Mouse (Mus musculus) 3T3-L1 (cell line): ENCODE measurements around the gene H2-Ob.

Experiments
- DNase-seq: peaks from one replicate; pipeline ENCODE4 v3.0.0-alpha.2; 2015; ENCODE audit warnings: low read depth, low spot score

The H2-Ob gene

DNA sequence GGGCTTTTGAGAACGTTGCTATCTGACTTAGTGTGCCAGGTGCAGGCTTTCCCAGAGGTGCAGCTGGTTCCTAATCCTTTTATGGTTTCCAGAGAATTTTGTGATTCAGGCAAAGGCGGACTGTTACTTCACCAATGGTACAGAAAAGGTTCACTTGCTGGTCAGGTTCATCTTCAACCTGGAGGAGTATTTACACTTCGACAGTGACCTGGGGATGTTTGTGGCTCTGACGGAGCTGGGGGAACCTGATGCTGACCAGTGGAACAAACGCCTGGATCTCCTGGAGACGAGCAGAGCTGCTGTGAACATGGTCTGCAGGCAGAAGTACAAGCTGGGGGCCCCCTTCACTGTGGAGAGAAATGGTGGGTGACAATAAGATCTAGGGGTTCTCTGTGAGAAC is 2.2 kb downstream of the H2-Ob start:
- no peak for DNase-seq

DNA sequence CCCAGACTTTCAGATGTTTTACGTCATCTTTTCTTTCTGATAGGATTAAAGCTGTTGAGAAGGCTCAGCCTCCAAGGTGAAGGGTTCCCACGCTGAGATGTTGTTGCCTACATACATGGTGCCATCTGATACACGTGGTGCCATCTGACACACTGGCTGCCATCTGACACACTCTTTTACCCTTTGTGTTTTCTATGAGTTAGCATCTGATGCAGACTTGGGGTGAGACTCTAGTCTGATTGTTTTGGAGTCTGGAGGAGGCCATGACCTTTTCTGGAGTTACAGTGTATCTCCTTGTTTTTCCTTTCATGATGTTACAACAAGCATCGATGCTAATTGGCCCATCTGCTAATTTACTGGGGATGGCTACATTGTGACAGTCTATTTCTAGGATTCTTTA is 6.0 kb downstream of the H2-Ob start:
- no peak for DNase-seq

DNA sequence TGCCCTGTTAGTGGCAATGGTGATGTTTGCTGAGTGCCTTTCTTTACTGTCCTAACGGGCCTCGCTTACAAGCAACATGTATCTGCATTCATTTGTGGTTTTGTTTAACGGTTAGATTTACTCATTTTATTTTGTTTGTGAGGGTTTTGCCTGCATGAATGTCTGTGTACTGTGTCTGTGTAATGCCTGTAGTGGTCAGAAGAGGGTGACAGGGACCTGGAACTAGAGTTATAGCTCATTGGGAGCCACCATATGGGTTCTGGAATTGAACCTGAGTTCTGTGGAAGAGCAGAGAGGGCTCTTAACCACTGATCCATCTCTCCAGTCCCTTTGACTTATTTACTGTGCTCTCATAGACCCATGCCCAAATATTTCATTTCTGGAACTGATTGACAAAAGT is 8.3 kb downstream of the H2-Ob start:
- DNase-seq, result peak; percentile 12

DNA sequence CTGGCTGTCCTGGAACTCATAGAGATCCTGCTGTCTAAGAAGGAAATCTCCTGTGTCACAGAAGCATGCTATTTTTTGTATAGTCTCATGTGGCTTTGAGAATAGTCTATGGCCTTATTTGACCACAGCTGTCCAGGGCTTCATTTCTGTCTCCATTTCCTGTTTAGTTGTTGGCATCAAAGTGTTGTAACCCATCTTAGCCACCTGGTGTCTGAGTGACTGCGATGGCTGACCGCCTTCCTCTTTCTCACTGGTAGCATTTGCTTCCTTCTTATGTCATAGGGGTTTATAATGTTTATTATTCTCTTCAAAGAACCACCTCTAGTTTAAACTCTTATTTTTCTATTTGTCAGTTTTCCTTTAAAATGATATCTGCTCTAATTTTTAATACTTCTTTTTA is 10.1 kb downstream of the H2-Ob start:
- no peak for DNase-seq

DNA sequence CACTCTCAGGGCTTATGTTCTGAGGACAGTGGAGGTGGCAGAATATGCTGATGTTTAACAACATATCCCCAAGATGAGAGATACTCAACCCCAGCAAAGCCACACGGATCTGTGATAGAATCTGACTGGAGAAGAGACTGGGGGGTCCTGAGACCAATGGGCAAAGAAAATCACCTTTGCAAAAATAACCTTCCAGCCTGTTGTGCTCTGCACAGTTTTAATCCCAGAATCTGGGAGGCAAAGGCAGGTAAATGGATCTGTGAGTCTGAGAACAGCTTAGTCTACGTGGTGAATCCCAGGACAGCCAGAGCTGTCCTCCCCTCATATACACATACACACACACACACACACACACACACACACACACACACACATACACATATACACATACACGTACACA is 10.7 kb downstream of the H2-Ob start:
- no peak for DNase-seq

DNA sequence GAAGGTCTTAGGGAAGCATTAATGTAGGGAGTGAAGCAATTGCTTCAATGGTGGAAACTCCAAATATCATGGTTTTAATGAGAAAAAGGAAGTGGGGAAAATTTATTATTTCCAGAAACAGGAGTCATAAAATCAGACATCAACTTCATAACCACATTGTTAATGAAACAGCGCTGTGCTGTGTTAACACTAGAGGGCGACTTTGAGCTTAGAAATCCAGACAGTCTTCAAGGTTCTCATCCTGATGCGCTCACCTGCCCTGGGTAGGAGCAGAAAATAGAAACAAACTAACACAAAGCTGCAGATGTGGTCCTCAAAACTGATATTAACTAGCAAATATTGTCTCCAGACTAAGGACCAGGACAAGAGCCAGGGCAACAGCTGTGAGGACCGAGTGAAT is 11.2 kb downstream of the H2-Ob start:
- peak; percentile 70 for DNase-seq

DNA sequence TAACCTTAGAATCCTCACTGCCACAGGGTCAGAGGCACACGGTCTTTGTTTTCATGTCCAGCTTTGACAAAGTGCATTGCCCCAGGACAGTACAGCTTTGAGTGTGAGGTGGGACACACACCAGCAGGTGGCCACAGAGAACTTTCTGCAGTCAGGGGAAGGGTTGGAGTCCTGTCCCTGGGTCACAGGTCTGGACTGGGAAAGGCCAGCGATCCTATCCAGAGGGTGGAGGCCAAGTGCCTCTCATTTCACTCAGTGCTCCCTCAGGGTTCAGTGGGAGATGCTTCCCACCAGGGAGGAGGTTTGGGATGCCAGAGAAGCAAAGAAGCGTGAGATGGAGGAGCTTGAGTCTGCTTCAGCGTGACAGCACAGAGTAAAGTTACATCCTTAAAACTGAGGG is 13.0 kb downstream of the H2-Ob start:
- peak; percentile 25 for DNase-seq

DNA sequence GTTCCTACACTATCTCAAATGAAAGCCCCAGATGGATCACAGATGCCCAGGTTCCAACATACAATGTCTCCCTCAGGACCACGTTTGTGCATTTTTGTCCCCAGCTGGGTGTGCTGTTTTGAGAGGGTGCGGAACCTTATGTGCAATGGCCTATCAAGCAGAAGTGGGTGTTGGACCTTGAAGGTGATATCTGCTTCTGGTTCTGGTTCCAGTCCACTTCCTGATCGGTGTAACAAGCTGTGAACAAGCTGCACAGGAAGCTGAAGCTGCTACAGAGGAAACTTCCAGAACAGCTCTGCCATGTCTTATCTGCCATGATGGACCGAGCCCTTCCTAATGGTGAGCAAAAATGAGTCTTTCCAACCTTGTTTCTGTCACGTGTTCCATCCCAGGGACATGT is 17.8 kb downstream of the H2-Ob start:
- no peak for DNase-seq

DNA sequence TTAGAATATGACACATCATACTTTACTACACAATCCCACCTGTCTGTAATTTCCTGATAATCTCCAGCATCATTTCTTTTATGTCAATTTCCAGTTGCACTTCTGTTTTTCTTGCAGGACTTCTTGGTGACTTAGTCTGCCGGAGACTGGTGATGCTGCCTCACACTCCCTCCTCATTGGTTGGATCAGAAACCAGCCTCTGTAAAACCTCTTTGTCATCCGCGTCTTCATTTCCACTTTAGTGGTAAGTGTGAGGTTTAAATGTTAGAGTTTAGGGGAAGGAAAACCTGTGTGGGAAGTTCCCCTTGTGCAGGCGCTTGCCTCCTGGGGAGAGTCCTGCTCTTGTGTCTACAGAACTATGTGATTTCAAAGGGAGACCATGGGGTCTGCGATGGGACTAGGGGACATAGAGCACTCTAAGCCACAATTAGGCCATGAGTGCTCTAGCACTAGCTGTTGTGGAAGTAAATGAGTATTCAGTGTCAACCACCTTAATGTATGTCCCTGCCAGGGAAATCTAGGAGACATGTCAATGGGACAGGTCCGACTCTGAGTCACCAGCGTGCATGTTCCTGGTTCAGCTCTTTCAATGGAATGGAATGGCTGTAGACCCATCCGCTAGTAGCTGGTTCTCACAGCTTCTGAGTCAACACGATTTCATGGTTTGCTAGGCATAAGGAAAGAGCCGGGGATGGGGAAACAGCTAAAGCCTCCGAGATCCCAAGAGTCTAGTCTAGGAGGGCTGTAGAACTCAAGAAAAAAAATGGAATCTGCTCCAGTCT is 19.1 kb downstream of the H2-Ob start, which contains the start of gene H2-Ab1:
Gene H2-Ab1 (plus strand): TSS at position 96 of the 782 bp plus-strand sequence.
- DNase-seq, result peak; percentile 70

DNA sequence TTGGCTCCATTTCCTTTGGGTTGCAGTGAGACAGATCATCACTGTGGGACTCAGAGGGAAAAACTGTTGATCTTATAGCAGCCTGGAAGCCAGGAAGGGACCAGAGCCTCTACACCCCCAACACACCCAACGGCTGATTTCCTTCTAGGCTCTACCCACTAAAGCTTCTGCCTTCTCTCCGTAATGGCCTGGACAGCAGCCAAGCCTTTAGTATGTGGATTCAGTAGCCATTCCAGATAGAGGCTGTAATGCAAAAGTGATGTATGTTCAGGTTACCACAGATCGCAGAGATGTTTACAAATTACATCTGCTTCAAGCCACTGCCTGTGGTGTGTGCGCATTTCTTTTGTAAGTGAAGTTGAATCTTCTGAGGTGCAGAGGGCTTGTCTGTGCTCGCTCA is 21.8 kb downstream of the H2-Ob start:
- DNase-seq, result no peak

DNA sequence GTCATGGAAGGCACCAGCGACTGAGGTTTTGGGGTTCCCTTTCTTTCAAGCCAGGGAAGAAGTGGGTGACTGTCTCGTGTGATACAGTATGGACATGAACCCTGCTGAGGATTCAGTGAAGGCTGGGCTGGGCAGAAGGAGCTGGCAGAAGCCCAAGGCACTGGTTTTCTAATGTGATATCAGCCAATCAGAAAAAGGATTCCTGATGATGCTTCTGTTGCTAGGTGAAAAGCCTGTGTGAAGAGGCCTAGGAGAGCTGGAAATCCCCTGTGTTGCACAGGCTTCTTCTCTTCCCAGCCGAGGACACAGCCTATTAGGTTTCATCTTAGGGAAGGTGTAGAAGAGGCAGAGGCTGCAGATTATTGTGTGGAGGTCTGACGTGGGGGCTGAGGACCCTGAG is 22.8 kb downstream of the H2-Ob start:
- DNase-seq, result peak; percentile 73

DNA sequence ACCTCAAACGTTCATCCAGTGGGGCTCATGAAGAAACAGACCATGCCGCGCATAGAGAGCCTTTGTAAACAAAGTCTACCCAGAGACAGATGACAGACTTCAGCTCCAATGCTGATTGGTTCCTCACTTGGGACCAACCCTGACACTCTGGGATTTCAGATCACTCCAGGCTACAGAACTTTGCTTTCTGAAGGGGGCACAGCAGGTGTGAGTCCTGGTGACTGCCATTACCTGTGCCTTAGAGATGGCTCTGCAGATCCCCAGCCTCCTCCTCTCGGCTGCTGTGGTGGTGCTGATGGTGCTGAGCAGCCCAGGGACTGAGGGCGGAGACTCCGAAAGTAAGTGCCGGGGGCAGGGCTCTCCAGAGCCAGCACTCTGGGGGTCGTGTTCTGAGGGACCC is 24.4 kb downstream of the H2-Ob start:
- DNase-seq, result peak; percentile 69

DNA sequence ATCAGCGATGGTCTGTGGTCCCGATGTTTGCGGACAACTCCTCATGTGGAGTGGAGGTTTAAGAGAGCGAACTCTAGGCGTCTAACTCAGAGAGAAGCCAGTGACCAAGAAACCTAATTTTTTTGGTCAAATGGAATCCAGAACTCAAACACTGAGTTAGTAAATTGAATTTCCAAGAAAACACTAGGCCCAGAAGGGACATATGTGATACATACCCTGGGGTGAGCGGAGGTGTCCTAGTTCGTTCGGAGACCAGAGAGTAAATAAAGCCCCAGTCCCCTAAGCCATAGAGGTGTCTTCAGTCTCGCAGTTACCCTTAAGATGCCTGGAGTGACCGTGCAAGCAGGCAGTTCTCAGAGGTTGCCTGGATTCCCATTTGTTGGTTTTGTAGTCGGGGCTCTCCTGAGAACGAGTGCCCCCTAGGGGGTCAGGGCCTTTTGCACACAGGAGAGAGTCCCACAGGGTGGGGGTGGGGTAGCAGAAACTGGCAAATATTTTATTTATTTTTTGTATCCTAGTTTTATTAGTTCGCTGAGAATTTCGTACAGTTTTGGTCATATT is 25.2 kb downstream of the H2-Ob start:
- no peak for DNase-seq

DNA sequence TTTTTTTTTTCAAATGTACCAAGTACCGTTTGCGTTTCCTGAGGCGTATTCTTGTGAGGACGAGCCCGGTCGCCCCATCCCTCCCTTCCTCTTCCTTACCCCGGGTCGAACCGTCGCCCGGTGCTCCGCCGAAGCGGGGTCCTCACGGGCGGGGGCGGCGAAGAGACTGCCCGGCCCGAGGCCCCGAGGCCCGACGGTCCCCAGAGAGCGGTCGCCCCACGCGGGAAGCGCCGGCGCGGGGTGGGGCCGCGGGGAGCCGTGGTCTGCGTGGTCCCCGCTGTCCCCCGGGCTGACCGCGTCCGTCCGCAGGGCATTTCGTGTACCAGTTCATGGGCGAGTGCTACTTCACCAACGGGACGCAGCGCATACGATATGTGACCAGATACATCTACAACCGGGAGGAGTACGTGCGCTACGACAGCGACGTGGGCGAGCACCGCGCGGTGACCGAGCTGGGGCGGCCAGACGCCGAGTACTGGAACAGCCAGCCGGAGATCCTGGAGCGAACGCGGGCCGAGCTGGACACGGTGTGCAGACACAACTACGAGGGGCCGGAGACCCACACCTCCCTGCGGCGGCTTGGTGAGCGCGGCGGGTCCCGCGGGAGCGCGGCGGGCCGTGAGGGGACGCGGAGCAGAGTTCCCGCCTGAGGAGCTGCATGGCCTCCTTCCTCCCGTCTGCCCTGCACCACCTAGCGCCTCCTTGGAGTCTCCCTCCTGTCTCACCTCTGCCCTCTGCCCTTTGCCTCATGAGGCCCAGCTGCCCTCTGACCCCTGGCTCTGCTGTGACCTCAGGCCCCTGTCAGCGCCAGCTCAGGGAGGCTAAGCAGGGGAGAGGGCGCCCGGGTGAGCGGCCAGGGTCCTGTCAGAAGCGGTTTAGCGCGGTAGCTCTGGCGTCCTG is 26.0 kb downstream of the H2-Ob start:
- DNase-seq, result no peak

DNA sequence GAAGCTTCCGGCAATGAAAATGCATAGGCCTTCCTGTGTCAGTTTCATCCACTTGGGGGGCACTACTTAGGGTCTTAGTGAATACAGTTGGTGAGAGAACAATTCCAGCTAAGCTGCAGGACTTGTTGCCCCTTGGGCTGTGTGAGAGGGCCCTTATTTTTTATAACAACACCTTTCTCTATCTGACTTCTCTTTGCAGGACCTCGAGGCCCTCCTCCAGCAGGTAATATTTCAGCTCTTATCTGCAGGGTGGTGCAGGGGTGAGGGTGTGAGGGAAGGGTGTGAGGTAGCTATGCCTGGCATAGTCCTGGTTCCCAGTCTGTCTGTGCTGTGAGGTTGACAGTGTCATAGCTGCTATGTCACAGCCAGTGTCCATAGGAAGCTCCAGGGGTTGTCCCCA is 29.6 kb downstream of the H2-Ob start:
- DNase-seq, result no peak

DNA sequence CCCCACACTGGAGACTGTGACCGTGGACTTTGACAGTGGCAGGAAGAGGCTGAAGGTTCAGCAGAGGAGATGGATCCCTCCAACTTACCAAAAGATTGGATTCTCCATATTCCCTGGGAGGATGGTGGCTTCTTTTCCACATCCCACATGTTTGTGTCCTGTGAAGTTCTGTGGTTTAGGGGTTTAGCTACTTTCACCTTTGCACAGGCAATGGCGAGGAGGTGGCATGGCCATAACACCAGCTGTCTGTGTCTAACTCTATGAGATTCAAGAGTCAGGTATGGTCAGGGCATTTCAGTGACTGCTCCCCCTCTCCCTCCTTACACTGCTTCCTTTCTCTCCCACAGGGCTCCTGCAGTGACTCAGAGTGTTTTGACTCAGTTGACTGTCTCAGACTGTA is 30.0 kb downstream of the H2-Ob start:
- no peak for DNase-seq

DNA sequence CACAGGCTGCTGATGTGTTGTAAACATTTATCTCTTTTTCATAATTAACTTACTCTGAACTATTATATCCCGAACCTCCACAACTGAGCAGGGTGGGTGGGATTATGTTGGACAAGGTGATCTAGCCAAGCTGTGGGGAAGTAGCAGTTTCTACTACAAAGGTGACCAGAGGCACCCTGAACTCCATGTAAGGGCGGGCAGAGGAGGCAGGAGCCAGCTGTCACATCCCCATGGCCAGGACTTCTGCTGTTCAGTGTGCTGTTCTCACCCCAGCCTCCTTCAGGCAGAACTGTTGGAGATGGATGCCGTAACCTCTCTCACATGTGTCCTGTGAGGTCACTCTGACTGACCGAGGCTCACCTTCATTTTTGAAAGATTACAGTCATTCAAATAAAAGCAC is 31.1 kb downstream of the H2-Ob start:
- DNase-seq, result no peak

DNA sequence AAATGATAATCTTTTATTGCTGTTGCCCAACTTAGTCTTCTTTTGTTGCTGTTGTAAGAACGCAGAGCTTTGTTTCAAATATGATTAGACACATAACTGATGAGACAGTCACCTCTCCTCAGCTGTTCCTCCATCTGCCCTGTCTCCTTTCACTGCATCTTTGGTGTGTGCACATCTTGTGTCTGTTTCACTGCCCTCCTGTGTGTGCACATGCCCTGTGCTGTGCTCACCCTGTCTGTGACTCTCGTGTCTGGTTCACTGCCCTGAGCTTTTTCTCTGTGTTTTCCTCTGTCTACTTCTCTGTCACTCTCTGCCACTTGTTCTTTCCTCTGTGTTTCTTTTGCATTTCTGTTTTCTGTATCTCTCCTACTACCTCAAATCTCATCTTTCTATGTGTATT is 31.5 kb downstream of the H2-Ob start:
- DNase-seq, result no peak

DNA sequence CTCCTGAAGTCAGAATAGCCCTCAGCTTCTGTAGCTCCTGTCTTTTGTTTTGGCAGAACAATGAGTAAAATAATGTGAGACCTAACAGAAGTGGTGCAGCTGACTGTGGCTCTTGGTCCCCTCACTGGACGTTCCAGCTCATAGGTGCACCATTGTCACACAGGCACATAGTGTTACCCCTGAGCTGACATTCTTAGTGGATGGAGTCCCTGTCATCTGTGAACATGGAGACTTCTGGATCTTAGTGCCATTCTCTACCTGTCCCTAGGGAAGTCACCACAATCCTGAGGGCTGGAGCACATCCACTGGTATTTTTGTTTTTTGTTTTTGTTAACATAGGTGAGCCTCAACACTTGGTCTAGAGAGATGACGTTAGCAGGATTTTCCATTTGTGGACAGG is 32.2 kb downstream of the H2-Ob start:
- no peak for DNase-seq

DNA sequence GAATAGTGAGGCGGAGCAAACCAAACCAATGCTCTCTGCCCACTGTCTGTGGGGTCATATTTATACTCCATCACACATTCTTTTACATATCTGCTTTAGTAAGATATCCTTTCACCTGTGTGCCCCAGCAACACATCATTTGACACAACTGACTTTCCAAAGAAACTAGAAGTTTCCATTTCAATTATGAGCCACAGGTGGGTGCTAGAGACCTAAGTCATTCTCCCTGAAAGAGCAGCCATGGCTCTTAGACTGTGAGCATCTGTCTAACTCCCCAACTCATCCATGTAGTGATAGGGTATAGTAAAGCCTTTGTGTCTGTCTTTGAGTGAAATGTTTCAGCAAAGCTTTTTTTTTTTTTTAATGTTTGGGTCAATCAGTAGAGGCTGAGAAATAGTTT is 33.4 kb downstream of the H2-Ob start:
- DNase-seq, result no peak

DNA sequence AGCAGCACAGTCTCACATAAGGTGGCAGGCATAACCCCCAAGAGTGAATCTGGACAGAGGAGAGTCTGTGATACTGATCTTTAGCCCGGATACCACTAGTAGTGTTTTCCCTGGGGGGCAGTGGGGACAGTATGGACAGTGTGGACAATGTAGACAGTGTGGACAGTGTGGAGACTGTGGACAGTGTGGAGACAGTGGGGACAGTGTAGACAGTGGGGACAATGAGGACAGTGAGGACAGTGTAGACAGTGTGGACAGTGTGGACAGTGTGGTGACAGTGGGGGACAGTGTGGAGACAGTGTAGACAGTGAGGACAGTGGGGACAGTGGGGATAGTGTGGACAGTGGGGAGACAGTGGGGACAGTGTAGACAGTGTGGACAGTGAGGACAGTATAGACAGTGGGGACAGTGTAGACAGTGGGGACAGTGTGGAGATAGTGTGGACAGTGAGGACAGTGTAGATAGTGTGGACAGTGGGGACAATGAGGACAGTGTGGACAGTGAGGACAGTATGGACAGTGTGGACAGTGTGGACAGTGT is 41.9 kb downstream of the H2-Ob start:
- DNase-seq, result no peak

DNA sequence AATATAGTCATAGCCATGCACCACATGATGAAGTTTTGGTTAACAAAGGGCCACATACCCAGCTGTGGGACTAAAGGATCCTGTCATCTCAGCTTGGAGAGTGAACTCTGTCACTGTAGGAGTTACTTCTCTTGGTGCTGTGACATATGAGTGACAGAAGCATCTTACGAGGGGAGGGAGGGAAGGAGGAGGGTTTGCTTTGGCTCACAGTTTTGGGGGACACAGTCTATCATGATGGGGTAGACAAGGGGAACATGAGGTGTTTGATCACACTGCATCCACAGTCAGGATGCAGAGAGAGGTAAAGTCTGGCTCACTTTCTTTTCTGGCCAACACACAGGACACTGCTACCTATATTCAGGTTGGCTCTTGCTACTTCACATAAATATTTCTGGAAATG is 43.1 kb downstream of the H2-Ob start:
- no peak for DNase-seq
